Mouse (Mus musculus) heart, embryonic 16.5 days (tissue): ENCODE results near the gene Gm10961. TPM values are rescaled to one million over a fixed set of nuclear protein-coding genes. Genes with fewer than 3 reads are reported as not detected.

Experiments
- ATAC-seq: fragments of 200-750 bp; cut with Nextera tagmentation; replicated peaks from 2 replicates; pipeline ENCODE4 v1.8.0; 2017; ENCODE audit warnings: moderate number of reproducible peaks; ENCODE audit not compliant: insufficient read depth, low FRiP score; ENCODE audit errors: extremely low read depth
- H3K27ac ChIP-seq: fragments of 300-500 bp; sonication (generic); 2 replicates; pipeline ENCODE4 v1.5.1; 2014; ENCODE audit warnings: mild to moderate bottlenecking, low read length, control low read depth, moderate library complexity
- H3K27me3 ChIP-seq: fragments of 300-500 bp; sonication (generic); 2 replicates; pipeline ENCODE4 v1.6.1; 2014; ENCODE audit warnings: low read length, mixed read lengths; ENCODE audit not compliant: control insufficient read depth, insufficient read depth
- H3K36me3 ChIP-seq: fragments of 300-500 bp; sonication (generic); 2 replicates; pipeline ENCODE4 v1.6.1; 2014; ENCODE audit not compliant: control insufficient read depth, insufficient read depth
- H3K4me1 ChIP-seq: fragments of 300-500 bp; sonication (generic); 2 replicates; pipeline ENCODE4 v1.6.1; 2014; ENCODE audit warnings: low read length, mixed read lengths; ENCODE audit not compliant: control insufficient read depth, insufficient read depth
- H3K4me2 ChIP-seq: fragments of 300-500 bp; sonication (generic); 2 replicates; pipeline ENCODE4 v1.6.1; 2014; ENCODE audit warnings: low read depth, mild to moderate bottlenecking, control low read depth, low read length
- H3K4me3 ChIP-seq: fragments of 300-500 bp; sonication (generic); 2 replicates; pipeline ENCODE4 v1.5.1; 2014; ENCODE audit warnings: mild to moderate bottlenecking, control low read depth, low read length
- H3K9ac ChIP-seq: fragments of 300-500 bp; sonication (generic); 2 replicates; pipeline ENCODE4 v1.6.1; 2014; ENCODE audit warnings: low read length, control low read depth
- H3K9me3 ChIP-seq: fragments of 300-500 bp; sonication (generic); replicated peaks from 2 replicates; pipeline ENCODE4 v1.6.1; 2016; ENCODE audit warnings: low read length; ENCODE audit not compliant: control insufficient read depth
- WGBS: fragments of 180-500 bp; shearing (Covaris S2); extraction: QIAGEN DNeasy Blood & Tissue Kit; methylation state at CpG from one replicate; pipeline ENCODE4 v1.1.7; 2014; 5-methylcytosine and 5-hydroxymethylcytosine counted together
- polyA plus RNA-seq: library from polyadenylated mRNA; unstranded; fragments of >200 nt; fragmentation: Nextera tagmentation; extraction: Ambion mirVana; gene quantifications from 2 replicates; pipeline ENCODE4 v1.2.1, GENCODE M21; 2015

Gm10961 gene
- polyA plus RNA-seq, 1 experiment from 2014 or later, result not detected

DNA sequence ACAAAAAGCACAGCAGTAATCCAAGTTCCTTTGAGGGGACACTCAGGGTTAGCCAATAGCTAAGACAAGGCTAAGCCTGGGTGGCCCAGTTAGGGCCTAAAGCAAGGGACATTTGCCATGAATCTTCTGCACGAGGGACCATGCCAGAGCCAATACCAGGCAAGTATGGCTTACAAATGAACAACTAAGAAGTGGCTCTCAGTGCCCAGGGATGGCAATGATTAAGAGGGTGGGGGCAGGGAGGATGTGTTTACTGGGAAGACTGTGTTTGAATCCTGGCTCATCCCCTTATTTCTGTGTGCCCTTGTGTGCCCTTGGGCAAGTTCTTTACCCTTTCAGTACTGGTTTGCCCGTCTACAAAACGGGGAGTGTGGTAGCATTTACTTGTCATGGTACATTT lies 21.7 kb upstream of the Gm10961 start:
- 73% methylated on average over 3 of the region's 3 CpGs for WGBS
- no peak overlapping the region for H3K27ac ChIP-seq
- H3K4me3 ChIP-seq, result no peak overlapping the region
- no peak overlapping the region for H3K9ac ChIP-seq
- no peaks in the 10 kb centered on the region for H3K27me3 ChIP-seq
- no peak overlapping the region for H3K4me2 ChIP-seq
- H3K4me1 ChIP-seq, result peaks cover 12% of the 10 kb centered on the region
- no peaks in the 10 kb centered on the region for H3K9me3 ChIP-seq
- ATAC-seq, result no peak
- H3K36me3 ChIP-seq, result peaks cover 22% of the 10 kb centered on the region

GRCm38 (mm10) chr3:107611394-107611793 lies 19.7 kb upstream of the Gm10961 start:
- H3K27me3 ChIP-seq, result no peaks in the 10 kb centered on the region
- WGBS, result 46% methylated on average over 4 of the region's 4 CpGs
- peaks cover 14% of the 10 kb centered on the region for H3K4me1 ChIP-seq
- H3K4me3 ChIP-seq, result no peak overlapping the region
- peak; percentile 28; the same call in 1 of the 2 replicates for ATAC-seq
- no peaks in the 10 kb centered on the region for H3K9me3 ChIP-seq
- peak overlapping the region; percentile 28 for H3K9ac ChIP-seq
- 0 out of 2 replicates have a peak overlapping the region, but pooled peaks have one; percentile 5 for H3K27ac ChIP-seq
- H3K4me2 ChIP-seq, result no peak overlapping the region
- peaks cover 41% of the 10 kb centered on the region for H3K36me3 ChIP-seq

DNA sequence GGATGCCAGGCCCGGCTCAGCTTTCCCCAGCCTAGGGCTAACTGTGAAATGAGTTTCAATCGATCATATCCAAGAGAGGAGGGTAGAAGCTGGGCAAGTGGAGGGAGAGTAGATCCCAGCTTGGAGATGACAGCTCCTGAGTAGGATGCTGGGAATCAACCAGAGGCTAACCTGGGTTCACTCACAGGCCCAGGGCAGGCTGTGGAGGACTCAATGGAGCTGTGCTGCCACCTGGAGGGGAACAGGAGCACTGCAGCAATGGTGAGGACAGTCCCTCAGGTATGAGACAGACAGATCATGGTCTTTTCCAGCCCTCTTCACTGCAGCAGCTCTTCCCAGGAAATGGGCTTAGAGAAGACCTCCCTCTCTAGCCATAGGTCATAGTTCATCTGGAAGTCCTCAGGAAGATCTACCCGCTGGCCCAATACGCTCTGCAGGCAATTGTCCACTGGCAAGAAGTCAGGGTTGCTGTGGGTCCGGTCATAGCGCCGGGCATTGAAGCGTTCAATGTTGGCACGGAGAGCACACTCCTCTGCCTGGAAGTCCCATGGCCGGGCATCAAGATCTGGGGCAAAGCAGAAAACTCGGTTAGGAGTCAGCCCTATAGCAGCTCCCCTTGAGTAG lies 18.1 kb upstream of the Gm10961 start:
- H3K27me3 ChIP-seq, result no peaks in the 10 kb centered on the region
- no peak overlapping the region for H3K9ac ChIP-seq
- peaks cover 17% of the 10 kb centered on the region for H3K4me1 ChIP-seq
- H3K9me3 ChIP-seq, result no peaks in the 10 kb centered on the region
- no peak overlapping the region for H3K27ac ChIP-seq
- H3K4me2 ChIP-seq, result no peak overlapping the region
- H3K36me3 ChIP-seq, result peaks cover 50% of the 10 kb centered on the region
- 87% methylated on average over 11 of the region's 11 CpGs for WGBS
- H3K4me3 ChIP-seq, result no peak overlapping the region
- ATAC-seq, result no peak

DNA sequence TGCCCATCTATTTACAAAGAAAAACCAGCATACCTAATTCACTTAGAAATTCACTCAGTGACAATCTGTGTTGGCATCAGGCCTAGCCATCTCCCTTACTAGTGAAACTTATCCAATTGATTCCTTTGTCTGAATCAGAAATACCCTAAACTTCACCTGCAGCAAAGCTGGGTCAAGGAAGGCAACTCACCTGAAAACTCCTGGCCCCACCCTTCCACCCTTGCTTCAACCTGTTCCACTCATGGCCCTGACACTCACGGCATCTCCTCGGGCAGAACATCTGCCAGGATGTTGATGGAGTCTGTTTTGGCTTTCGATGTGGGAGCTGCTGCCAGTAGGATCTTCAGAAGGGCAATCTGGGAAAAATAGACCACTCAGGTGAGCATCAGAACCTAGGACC lies 13.3 kb upstream of the Gm10961 start:
- no peak for ATAC-seq
- WGBS, result 92% methylated on average over 3 of the region's 3 CpGs
- no peak overlapping the region for H3K4me2 ChIP-seq
- peaks cover 75% of the 10 kb centered on the region for H3K36me3 ChIP-seq
- H3K4me3 ChIP-seq, result no peak overlapping the region
- no peaks in the 10 kb centered on the region for H3K9me3 ChIP-seq
- H3K27me3 ChIP-seq, result no peaks in the 10 kb centered on the region
- no peak overlapping the region for H3K27ac ChIP-seq
- peaks cover 6% of the 10 kb centered on the region; the same call in 1 of the 2 replicates for H3K4me1 ChIP-seq
- no peak overlapping the region for H3K9ac ChIP-seq

- Histone ChIP-seq H3K9ac (no peak overlapping the region), H3K4me1 (peaks cover 6% of the 10 kb centered on the region; the same call in 1 of the 2 replicates), H3K36me3 (peaks cover 76% of the 10 kb centered on the region), H3K27me3 (no peaks in the 10 kb centered on the region), H3K4me3 (no peak overlapping the region), H3K9me3 (no peaks in the 10 kb centered on the region), H3K4me2 (no peak overlapping the region), H3K27ac (no peak overlapping the region)
- WGBS, result 87% methylated on average over 6 of the region's 6 CpGs
- no peak for ATAC-seq
Observed at GRCm38 (mm10) chr3:107619911-107620310, 11.2 kb upstream of the Gm10961 start.

DNA sequence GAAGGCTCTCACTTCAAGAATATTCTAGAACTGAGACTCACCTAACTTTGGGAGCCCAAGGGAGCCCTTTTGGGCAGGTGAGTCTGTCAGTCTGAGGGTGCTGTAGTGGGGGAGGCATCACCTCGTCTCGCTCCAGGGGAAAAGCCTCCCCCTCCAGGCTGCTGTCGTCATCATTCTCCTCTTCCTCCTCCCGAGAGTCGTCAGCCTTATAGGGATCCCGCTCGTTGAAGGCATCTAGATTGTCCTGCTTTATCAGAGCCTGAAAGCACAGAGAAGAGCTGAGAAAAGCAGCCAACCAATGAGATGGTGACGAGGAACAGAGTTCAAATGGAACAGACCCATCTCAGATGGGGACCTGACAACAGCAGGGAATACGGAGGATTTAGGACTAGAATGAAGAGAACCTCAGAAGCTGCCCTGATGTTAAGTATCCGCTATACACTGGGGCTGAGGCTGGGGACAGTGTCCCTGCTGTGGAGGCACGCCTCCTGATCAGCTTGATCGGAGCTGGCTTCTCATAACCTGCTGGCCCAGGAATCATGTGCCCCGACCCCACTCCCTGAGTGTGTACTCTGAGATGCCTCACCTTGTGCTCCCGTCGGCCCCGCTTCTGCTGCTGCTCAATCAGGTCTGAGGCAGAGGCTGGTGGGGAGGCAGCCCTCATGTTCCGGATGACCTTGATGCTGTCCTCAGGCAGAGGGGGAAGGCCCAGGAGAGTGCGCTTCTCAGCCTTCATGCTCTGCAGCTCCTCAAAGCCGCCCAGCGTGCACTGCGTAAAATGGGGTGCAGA lies 9.6 kb upstream of the Gm10961 start:
- Histone ChIP-seq H3K4me2 (no peak overlapping the region), H3K27ac (no peak overlapping the region), H3K36me3 (peaks cover 76% of the 10 kb centered on the region), H3K27me3 (no peaks in the 10 kb centered on the region), H3K4me1 (peaks cover 3% of the 10 kb centered on the region; the same call in 1 of the 2 replicates), H3K4me3 (no peak overlapping the region), H3K9me3 (no peaks in the 10 kb centered on the region), H3K9ac (no peak overlapping the region)
- WGBS, result 85% methylated on average over 21 of the region's 21 CpGs
- no peak for ATAC-seq

- no peaks in the 10 kb centered on the region for H3K27me3 ChIP-seq
- no peak overlapping the region for H3K4me3 ChIP-seq
- H3K9me3 ChIP-seq, result no peaks in the 10 kb centered on the region
- no peak overlapping the region for H3K9ac ChIP-seq
- H3K36me3 ChIP-seq, result peaks cover 82% of the 10 kb centered on the region
- no peak overlapping the region for H3K27ac ChIP-seq
- H3K4me1 ChIP-seq, result no peaks in the 10 kb centered on the region
- WGBS, result 91% methylated on average over 7 of the region's 7 CpGs
- no peak for ATAC-seq
- no peak overlapping the region for H3K4me2 ChIP-seq
Observed at GRCm38 (mm10) chr3:107622537-107622936, 8.6 kb upstream of the Gm10961 start.

DNA sequence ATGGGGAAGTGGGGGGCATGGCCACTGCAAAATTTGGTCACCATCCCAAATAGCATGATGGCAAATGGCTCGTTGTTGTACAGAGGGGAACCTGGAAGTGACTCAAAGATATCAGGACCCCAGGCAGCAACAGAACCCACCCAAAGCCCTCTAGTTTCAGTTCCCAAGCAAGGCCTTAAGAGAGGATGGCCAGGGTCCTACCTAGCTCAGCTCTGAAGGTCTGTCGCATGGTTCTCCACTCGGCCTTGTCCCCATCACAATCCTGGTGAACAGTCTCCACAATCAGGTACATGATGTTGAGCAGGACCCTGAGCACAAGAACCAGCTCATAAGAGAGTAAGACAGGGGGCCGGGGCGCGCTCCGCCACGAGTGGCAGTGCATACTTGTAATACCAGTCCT lies 6.7 kb upstream of the Gm10961 start:
- ATAC-seq, result no peak
- 93% methylated on average over 8 of the region's 8 CpGs for WGBS

DNA sequence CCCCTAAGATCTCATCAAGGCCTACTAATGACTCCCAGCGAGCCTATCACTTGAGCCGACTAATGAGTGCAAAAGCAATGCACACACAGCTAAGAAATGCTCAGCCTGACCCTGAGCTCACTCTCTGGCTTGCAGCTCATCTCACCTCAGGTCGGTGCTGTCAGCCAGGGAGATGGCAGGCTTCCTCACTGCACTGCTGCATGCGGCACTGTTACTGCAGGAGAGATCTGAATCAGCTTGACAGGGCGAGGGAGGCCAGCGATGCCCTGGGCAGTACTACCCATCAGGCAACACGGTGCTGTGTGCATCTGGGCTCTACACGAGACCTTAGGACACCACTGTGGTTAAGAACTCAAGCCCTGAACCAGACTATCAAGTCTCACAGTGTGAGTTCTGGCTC lies 5.6 kb upstream of the Gm10961 start:
- no peak overlapping the region for H3K9ac ChIP-seq
- H3K27ac ChIP-seq, result no peak overlapping the region
- peaks cover 64% of the 10 kb centered on the region for H3K36me3 ChIP-seq
- H3K4me3 ChIP-seq, result no peak overlapping the region
- ATAC-seq, result no peak
- H3K27me3 ChIP-seq, result no peaks in the 10 kb centered on the region
- peaks cover 7% of the 10 kb centered on the region for H3K4me1 ChIP-seq
- WGBS, result 91% methylated on average over 8 of the region's 8 CpGs
- H3K4me2 ChIP-seq, result no peak overlapping the region
- no peaks in the 10 kb centered on the region for H3K9me3 ChIP-seq

More for the DNA sequence above, 6.7 kb upstream of the Gm10961 start:
- no peak overlapping the region for H3K27ac ChIP-seq
- H3K4me2 ChIP-seq, result no peak overlapping the region
- H3K9ac ChIP-seq, result no peak overlapping the region
- H3K4me1 ChIP-seq, result no peaks in the 10 kb centered on the region
- no peaks in the 10 kb centered on the region for H3K9me3 ChIP-seq
- no peaks in the 10 kb centered on the region for H3K27me3 ChIP-seq
- peaks cover 69% of the 10 kb centered on the region for H3K36me3 ChIP-seq
- H3K4me3 ChIP-seq, result no peak overlapping the region
